Mouse (Mus musculus): ENCODE measurements around the gene Dppa4. TPM values are rescaled to one million over a fixed set of nuclear protein-coding genes. Genes with fewer than 3 reads are reported as not detected.

The Dppa4 gene
- not detected in 2 replicates for polyA plus RNA-seq (2016; fragmentation: Nextera tagmentation; extraction: Ambion mirVana)

DNA sequence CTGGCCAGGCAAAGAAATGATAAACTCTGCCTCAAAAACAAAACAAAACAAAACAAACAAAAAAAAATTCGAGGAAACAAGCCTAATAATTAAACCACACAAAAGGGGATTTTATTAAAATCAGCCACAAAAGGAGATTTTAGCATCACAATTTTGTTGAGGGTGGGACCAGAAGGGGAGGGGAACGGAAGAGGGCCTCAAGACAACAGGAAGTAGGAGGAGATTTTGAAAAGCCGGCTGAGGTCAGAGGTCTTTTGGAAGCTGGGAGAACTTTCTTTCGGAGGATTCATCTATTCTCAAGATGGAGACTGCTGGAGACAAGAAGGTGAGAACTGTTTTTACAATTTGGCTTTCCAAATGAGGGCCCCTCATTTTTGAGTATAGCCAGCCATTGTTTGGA lies at the start of gene Dppa4:
TSS of gene Dppa4 (plus strand) at position 217 of the 400 bp plus-strand sequence.
- H3K4me3 ChIP-seq = no peak within 1 kb of the TSS
- no peak within 1 kb of the TSS for H3K27ac ChIP-seq (ENCODE audit: poor library complexity, severe bottlenecking)
- 0 out of 2 replicates have a peak, but pooled peaks cover 4% of the 10 kb centered on the region for H3K9me3 ChIP-seq (replicated peaks)
- no peak within 1 kb of the TSS for H3K4me2 ChIP-seq
- 67% methylated on average over 4 of the region's 4 CpGs for WGBS
- no peaks in the 10 kb centered on the region for H3K4me1 ChIP-seq (replicated peaks)
- H3K36me3 ChIP-seq = no peaks in the 10 kb centered on the region
- H3K9ac ChIP-seq = no peak within 1 kb of the TSS
- ATAC-seq (ENCODE audit: insufficient number of reproducible peaks, low FRiP score) = no peak
- no peaks in the 10 kb centered on the region for H3K27me3 ChIP-seq (replicated peaks)

DNA sequence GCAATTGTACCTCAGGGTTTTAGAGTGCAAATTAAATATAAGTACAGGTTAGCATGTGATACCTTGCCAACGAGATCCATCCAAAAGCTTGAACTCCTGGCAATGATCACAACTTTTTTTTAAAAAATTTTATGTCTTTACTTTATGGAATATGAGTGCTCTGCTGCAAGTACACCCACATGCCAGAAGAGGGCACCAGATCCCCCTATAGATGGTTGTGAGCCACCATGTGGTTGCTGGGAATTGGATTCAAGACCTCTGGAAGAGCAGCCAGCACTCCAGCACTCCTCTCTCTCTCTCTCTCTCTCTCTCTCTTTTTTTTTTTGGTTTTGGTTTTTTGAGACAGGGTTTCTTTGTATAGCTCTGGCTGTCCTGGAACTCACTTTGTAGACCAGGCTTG lies 48.5 kb upstream of the Dppa4 start:
- H3K27me3 ChIP-seq (replicated peaks) = no peaks in the 10 kb centered on the region
- no peak for ATAC-seq (ENCODE audit: insufficient number of reproducible peaks, low FRiP score)
- no peak overlapping the region for H3K4me3 ChIP-seq
- H3K27ac ChIP-seq (ENCODE audit: poor library complexity, severe bottlenecking) = no peak overlapping the region
- peaks cover 2% of the 10 kb centered on the region; the same call in 1 of the 2 replicates for H3K9me3 ChIP-seq (replicated peaks)
- WGBS = 63% methylated on average over 1 of the region's 1 CpGs
- H3K9ac ChIP-seq = no peak overlapping the region
- no peaks in the 10 kb centered on the region for H3K4me1 ChIP-seq (replicated peaks)
- no peak overlapping the region for H3K4me2 ChIP-seq
- no peaks in the 10 kb centered on the region for H3K36me3 ChIP-seq

- 78% methylated on average over 7 of the region's 7 CpGs for WGBS
- Histone ChIP-seq H3K9ac (no peak overlapping the region), H3K27me3 (replicated peaks) (no peaks in the 10 kb centered on the region), H3K4me2 (no peak overlapping the region), H3K4me1 (replicated peaks) (no peaks in the 10 kb centered on the region), H3K4me3 (no peak overlapping the region), H3K9me3 (replicated peaks) (no peaks in the 10 kb centered on the region), H3K27ac (ENCODE audit: poor library complexity, severe bottlenecking) (no peak overlapping the region), H3K36me3 (no peaks in the 10 kb centered on the region)
- ATAC-seq (ENCODE audit: insufficient number of reproducible peaks, low FRiP score) = no peak
Measured at GRCm38 (mm10) chr16:48237676-48238075, 45.9 kb upstream of the Dppa4 start.

- ATAC-seq (ENCODE audit: insufficient number of reproducible peaks, low FRiP score) = no peak
- Histone ChIP-seq H3K4me2 (no peak overlapping the region), H3K4me1 (replicated peaks) (no peaks in the 10 kb centered on the region), H3K9ac (no peak overlapping the region), H3K4me3 (no peak overlapping the region), H3K27me3 (replicated peaks) (no peaks in the 10 kb centered on the region), H3K9me3 (replicated peaks) (no peaks in the 10 kb centered on the region), H3K36me3 (no peaks in the 10 kb centered on the region), H3K27ac (ENCODE audit: poor library complexity, severe bottlenecking) (no peak overlapping the region)
- 83% methylated on average over 2 of the region's 2 CpGs for WGBS
Measured at GRCm38 (mm10) chr16:48247044-48247661, 36.4 kb upstream of the Dppa4 start.

DNA sequence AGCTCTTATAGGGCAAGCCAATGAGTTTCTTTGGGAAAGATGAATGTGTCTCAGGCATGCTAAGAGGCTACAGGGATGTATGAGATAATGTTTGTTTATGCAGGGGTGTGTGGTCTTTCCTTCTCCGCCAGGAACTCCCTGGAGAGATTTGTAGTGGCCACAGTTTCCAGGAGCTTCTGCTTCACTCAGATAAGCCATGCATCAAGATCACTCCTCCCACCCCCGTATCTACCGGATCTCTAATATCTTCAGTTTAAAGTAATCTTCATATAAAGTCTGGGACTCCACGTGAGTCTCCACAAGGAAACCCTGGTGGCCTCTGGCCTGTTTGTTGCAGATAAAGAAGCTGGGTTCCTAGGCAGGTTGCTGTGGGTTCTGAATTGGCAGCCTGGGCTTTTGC lies 30.7 kb upstream of the Dppa4 start:
- ATAC-seq (ENCODE audit: insufficient number of reproducible peaks, low FRiP score) = peak; percentile 64
- Histone ChIP-seq H3K27ac (ENCODE audit: poor library complexity, severe bottlenecking) (no peak overlapping the region), H3K4me2 (no peak overlapping the region)

DNA sequence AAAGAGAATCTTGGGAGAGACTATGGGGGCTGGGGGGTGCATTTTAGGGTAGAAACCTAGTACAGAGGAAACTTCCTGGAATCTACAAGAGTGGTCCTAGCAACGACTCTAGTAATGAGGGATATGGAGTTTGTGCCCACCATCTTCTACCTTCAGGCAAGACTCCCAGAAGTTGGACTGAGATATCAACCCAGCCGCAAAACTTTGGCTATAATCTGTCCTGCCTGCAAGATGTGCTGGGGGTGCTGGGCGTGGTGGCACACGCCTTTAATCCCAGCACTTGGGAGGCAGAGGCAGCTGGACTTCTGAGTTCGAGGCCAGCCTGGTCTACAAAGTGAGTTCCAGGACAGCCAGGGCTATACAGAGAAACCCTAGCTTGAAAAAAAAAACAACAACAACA lies 28.9 kb upstream of the Dppa4 start:
- no peak overlapping the region for H3K27ac ChIP-seq (ENCODE audit: poor library complexity, severe bottlenecking)
- no peak overlapping the region for H3K4me2 ChIP-seq
- 78% methylated on average over 5 of the region's 5 CpGs for WGBS
- H3K27me3 ChIP-seq (replicated peaks) = no peaks in the 10 kb centered on the region
- H3K4me1 ChIP-seq (replicated peaks) = no peaks in the 10 kb centered on the region
- ATAC-seq (ENCODE audit: insufficient number of reproducible peaks, low FRiP score) = no peak
- H3K4me3 ChIP-seq = no peak overlapping the region
- peaks cover 4% of the 10 kb centered on the region; the same call in 1 of the 2 replicates for H3K9me3 ChIP-seq (replicated peaks)
- no peaks in the 10 kb centered on the region for H3K36me3 ChIP-seq
- no peak overlapping the region for H3K9ac ChIP-seq

More for the DNA sequence above, 30.7 kb upstream of the Dppa4 start:
- Histone ChIP-seq H3K4me1 (replicated peaks) (no peaks in the 10 kb centered on the region), H3K9me3 (replicated peaks) (peaks cover 4% of the 10 kb centered on the region; the same call in 1 of the 2 replicates), H3K27me3 (replicated peaks) (no peaks in the 10 kb centered on the region), H3K4me3 (no peak overlapping the region), H3K9ac (no peak overlapping the region), H3K36me3 (no peaks in the 10 kb centered on the region)
- WGBS = 23% methylated on average over 4 of the region's 4 CpGs

DNA sequence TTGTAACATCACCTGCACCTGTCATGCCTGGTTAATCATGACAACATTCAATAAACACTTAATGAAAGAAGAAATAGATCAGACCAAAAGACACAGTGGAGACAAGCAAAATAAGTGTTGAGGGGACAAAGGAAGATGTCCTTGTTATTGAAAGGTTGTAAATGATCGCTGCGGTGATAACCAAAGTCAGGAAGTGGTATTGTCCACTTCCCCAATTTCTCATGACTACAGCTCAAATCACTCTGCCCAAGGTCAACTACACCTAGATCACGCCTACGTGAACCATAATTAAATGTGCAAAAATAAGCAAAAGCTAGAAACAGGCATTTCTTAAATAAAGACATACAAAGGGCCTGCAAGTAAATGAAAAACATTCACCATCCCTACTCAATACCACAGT lies 24.0 kb upstream of the Dppa4 start:
- no peak overlapping the region for H3K4me2 ChIP-seq
- H3K9me3 ChIP-seq (replicated peaks) = peaks cover 4% of the 10 kb centered on the region; the same call in 1 of the 2 replicates
- no peaks in the 10 kb centered on the region for H3K27me3 ChIP-seq (replicated peaks)
- no peak overlapping the region for H3K4me3 ChIP-seq
- H3K4me1 ChIP-seq (replicated peaks) = no peaks in the 10 kb centered on the region
- H3K9ac ChIP-seq = no peak overlapping the region
- no peak for ATAC-seq (ENCODE audit: insufficient number of reproducible peaks, low FRiP score)
- 74% methylated on average over 4 of the region's 4 CpGs for WGBS
- no peaks in the 10 kb centered on the region for H3K36me3 ChIP-seq
- H3K27ac ChIP-seq (ENCODE audit: poor library complexity, severe bottlenecking) = no peak overlapping the region

DNA sequence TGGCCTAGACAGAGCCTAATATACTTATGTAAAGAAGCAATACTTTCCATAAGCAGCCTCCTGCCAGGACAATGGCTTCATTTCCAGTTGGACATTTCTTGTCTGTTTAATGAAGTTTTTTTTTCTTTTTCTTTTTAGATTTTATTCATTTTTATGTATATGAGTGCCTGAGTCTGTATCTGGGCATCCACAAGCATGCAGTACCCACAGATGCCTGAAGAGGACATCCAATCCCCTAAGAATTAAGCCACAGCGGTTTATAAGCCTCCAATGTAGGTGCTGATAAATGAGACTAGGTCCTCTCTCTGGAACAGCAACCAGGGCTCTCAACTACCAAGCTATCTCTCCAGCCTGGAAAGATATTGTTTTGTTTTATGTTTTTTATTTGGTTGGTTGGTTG lies 20.6 kb upstream of the Dppa4 start:
- 73% methylated on average over 1 of the region's 1 CpGs for WGBS
- Histone ChIP-seq H3K4me1 (replicated peaks) (no peaks in the 10 kb centered on the region), H3K9ac (no peak overlapping the region), H3K27me3 (replicated peaks) (no peaks in the 10 kb centered on the region), H3K36me3 (no peaks in the 10 kb centered on the region), H3K4me3 (no peak overlapping the region), H3K4me2 (no peak overlapping the region), H3K9me3 (replicated peaks) (no peaks in the 10 kb centered on the region), H3K27ac (ENCODE audit: poor library complexity, severe bottlenecking) (no peak overlapping the region)
- no peak for ATAC-seq (ENCODE audit: insufficient number of reproducible peaks, low FRiP score)

DNA sequence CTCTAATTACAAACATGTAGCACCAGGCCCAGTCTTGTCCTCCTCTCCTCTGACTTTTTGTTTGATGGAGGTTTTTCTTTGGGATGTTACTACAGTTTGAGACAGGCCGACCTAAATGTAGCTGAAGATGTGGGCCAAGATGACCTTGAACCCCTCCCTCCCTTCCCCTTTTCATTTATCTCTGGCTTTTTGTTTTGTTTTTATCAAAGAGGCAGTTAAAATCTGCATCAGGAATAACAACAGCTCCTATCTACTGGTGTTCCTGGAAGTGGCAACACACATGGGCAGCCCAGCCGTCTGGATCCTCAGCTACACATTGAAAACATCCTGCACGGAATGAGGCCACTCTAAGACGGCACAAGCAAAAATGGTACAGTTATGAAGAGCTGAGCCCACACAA lies 17.7 kb upstream of the Dppa4 start:
- Histone ChIP-seq H3K9me3 (replicated peaks) (no peaks in the 10 kb centered on the region), H3K4me1 (replicated peaks) (no peaks in the 10 kb centered on the region), H3K4me3 (no peak overlapping the region), H3K36me3 (no peaks in the 10 kb centered on the region), H3K4me2 (no peak overlapping the region), H3K9ac (no peak overlapping the region), H3K27ac (ENCODE audit: poor library complexity, severe bottlenecking) (no peak overlapping the region), H3K27me3 (replicated peaks) (no peaks in the 10 kb centered on the region)
- WGBS = 63% methylated on average over 4 of the region's 4 CpGs
- no peak for ATAC-seq (ENCODE audit: insufficient number of reproducible peaks, low FRiP score)

- Histone ChIP-seq H3K4me2 (no peak overlapping the region), H3K9ac (no peak overlapping the region), H3K27ac (ENCODE audit: poor library complexity, severe bottlenecking) (no peak overlapping the region), H3K27me3 (replicated peaks) (no peaks in the 10 kb centered on the region), H3K4me1 (replicated peaks) (no peaks in the 10 kb centered on the region), H3K9me3 (replicated peaks) (peaks cover 6% of the 10 kb centered on the region; the same call in 1 of the 2 replicates), H3K4me3 (no peak overlapping the region), H3K36me3 (no peaks in the 10 kb centered on the region)
- WGBS = 60% methylated on average over 4 of the region's 4 CpGs
- no peak for ATAC-seq (ENCODE audit: insufficient number of reproducible peaks, low FRiP score)
Measured at GRCm38 (mm10) chr16:48276940-48277339, 6.6 kb upstream of the Dppa4 start.

- 88% methylated on average over 4 of the region's 4 CpGs for WGBS
- Histone ChIP-seq H3K4me2 (no peak overlapping the region), H3K9ac (no peak overlapping the region), H3K4me3 (no peak overlapping the region), H3K27me3 (replicated peaks) (no peaks in the 10 kb centered on the region), H3K36me3 (no peaks in the 10 kb centered on the region), H3K27ac (ENCODE audit: poor library complexity, severe bottlenecking) (no peak overlapping the region), H3K4me1 (replicated peaks) (no peaks in the 10 kb centered on the region), H3K9me3 (replicated peaks) (0 out of 2 replicates have a peak, but pooled peaks cover 4% of the 10 kb centered on the region)
- ATAC-seq (ENCODE audit: insufficient number of reproducible peaks, low FRiP score) = no peak
Measured at GRCm38 (mm10) chr16:48280883-48281282, 2.6 kb upstream of the Dppa4 start.

DNA sequence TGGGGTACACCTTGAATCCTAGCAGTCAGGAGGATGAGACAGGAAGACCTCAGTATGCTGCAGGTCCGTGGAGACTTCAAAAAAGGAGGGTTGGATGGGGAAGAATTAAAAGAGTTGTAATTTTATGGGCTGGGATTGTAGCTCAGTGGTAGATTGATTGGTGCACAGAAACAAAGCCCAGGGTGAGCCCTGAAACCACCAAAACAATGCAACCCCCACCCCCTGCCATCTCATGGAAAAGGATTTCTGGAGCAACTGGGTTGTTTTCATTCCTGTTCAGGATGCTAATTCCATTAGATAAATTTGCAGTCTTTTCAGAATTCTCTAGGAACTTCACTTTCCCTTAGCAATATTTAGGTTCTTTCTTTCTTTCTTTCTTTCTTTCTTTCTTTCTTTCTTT lies 732 bp upstream of the Dppa4 start:
- 0 out of 2 replicates have a peak, but pooled peaks cover 4% of the 10 kb centered on the region for H3K9me3 ChIP-seq (replicated peaks)
- H3K9ac ChIP-seq = no peak overlapping the region
- no peaks in the 10 kb centered on the region for H3K4me1 ChIP-seq (replicated peaks)
- H3K4me3 ChIP-seq = no peak overlapping the region
- no peaks in the 10 kb centered on the region for H3K27me3 ChIP-seq (replicated peaks)
- no peak overlapping the region for H3K27ac ChIP-seq (ENCODE audit: poor library complexity, severe bottlenecking)
- 61% methylated on average over 1 of the region's 1 CpGs for WGBS
- ATAC-seq (ENCODE audit: insufficient number of reproducible peaks, low FRiP score) = no peak
- no peak overlapping the region for H3K4me2 ChIP-seq
- no peaks in the 10 kb centered on the region for H3K36me3 ChIP-seq

Data from heart, embryonic 12.5 days (tissue).